Mouse (Mus musculus) midbrain, embryonic 13.5 days (tissue): ENCODE measurements at regions not wholly inside any gene's neighbourhood (a gene's known extent, or its start where the extent isn't known, plus 50 kb on each side); places are given as distances from the start of the nearest gene placed in this dataset.
A peak's percentile ranks its signal among the peaks of the same experiment; 100 is the strongest.

Experiments
- ATAC-seq: fragments of 200-750 bp; cut with Nextera tagmentation; 2 replicates; pipeline ENCODE4 v1.8.0; 2017; ENCODE audit warnings: mild to moderate bottlenecking, moderate TSS enrichment, moderate library complexity
- H3K27ac ChIP-seq: fragments of 300-500 bp; sonication (generic); 2 replicates; pipeline ENCODE4 v1.5.1; 2015; ENCODE audit warnings: inconsistent platforms, mild to moderate bottlenecking, moderate library complexity
- H3K27me3 ChIP-seq: fragments of 300-500 bp; sonication (generic); 2 replicates; pipeline ENCODE4 v1.6.1; 2015; ENCODE audit warnings: mild to moderate bottlenecking, inconsistent platforms
- H3K36me3 ChIP-seq: fragments of 300-500 bp; sonication (generic); 2 replicates; pipeline ENCODE4 v1.6.1; 2015; ENCODE audit warnings: mild to moderate bottlenecking, inconsistent platforms
- H3K4me1 ChIP-seq: fragments of 300-500 bp; sonication (generic); replicated peaks from 2 replicates; pipeline ENCODE4 v1.6.1; 2015; ENCODE audit warnings: inconsistent platforms
- H3K4me2 ChIP-seq: fragments of 300-500 bp; sonication (generic); replicated peaks from 2 replicates; pipeline ENCODE4 v1.6.1; 2015; ENCODE audit warnings: moderate library complexity, mild to moderate bottlenecking, inconsistent platforms
- H3K4me3 ChIP-seq: fragments of 300-500 bp; sonication (generic); replicated peaks from 2 replicates; pipeline ENCODE4 v1.5.1; 2015; ENCODE audit warnings: mild to moderate bottlenecking, inconsistent platforms
- H3K9ac ChIP-seq: fragments of 300-500 bp; sonication (generic); replicated peaks from 2 replicates; pipeline ENCODE4 v1.6.1; 2015; ENCODE audit warnings: mild to moderate bottlenecking, inconsistent platforms
- H3K9me3 ChIP-seq: fragments of 300-500 bp; sonication (generic); 2 replicates; pipeline ENCODE4 v1.6.1; 2016; ENCODE audit warnings: mild to moderate bottlenecking, inconsistent platforms
- WGBS: fragments of 180-500 bp; shearing (Covaris S2); methylation state at CpG from one replicate; pipeline ENCODE4 v1.1.7; 2015; 5-methylcytosine and 5-hydroxymethylcytosine counted together

DNA sequence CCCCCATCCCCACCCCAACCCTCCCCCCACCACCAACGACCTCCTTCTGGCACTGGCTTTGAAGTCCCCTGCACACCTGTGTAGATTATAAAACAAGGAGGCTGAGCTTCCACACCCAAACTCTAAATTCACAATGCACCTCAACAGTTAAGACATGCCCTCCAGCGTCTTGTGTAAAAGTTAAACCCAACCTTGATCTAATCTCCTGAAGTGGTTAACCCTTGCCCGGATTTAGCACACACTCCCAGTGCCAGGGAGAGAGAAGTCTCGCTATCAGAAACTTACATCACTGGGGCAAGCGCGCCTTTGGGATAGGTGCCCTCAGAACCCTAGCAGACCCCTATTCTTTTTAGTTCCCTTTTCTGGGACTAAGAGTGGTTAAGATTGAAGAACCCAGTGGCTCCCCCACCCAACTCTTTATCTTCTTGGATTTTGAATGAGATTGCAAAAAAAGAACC lies 177.3 kb upstream of the Klf3 start:
- no peak overlapping the region for H3K27ac ChIP-seq
- no peaks in the 10 kb centered on the region for H3K9me3 ChIP-seq
- ATAC-seq: no peak
- H3K4me2 ChIP-seq: no peak overlapping the region
- no peak overlapping the region for H3K4me3 ChIP-seq
- no peak overlapping the region for H3K9ac ChIP-seq
- 69% methylated on average over 6 of the region's 6 CpGs for WGBS
- no peaks in the 10 kb centered on the region for H3K36me3 ChIP-seq
- no peaks in the 10 kb centered on the region for H3K27me3 ChIP-seq
- 0 out of 2 replicates have a peak, but pooled peaks cover 2% of the 10 kb centered on the region for H3K4me1 ChIP-seq

DNA sequence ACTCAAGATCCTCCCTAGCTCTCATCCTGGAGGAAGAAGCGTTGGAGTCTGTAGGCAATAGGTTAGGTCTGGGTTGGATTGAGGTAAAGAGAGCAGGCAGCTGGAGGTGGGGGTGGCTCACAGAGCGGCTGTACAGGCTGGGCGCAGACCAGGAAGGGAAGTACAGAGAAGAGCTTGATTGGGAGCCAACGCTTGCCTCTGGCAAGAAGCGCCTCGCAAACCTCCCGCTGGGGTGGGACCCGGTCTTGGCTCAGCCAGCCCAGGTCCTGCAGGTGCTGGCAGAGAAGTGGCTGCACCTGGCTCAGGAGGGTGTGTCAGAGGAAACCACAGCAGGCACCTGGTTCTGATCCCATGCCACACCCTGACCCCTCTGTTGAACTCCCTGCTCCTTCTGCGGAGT lies 176.8 kb upstream of the Klf3 start:
- no peak overlapping the region for H3K4me2 ChIP-seq
- no peak for ATAC-seq
- no peak overlapping the region for H3K27ac ChIP-seq
- H3K27me3 ChIP-seq: no peaks in the 10 kb centered on the region
- H3K4me3 ChIP-seq: no peak overlapping the region
- no peak overlapping the region for H3K9ac ChIP-seq
- 0 out of 2 replicates have a peak, but pooled peaks cover 2% of the 10 kb centered on the region for H3K4me1 ChIP-seq
- WGBS: 64% methylated on average over 9 of the region's 9 CpGs
- H3K9me3 ChIP-seq: no peaks in the 10 kb centered on the region
- H3K36me3 ChIP-seq: no peaks in the 10 kb centered on the region

DNA sequence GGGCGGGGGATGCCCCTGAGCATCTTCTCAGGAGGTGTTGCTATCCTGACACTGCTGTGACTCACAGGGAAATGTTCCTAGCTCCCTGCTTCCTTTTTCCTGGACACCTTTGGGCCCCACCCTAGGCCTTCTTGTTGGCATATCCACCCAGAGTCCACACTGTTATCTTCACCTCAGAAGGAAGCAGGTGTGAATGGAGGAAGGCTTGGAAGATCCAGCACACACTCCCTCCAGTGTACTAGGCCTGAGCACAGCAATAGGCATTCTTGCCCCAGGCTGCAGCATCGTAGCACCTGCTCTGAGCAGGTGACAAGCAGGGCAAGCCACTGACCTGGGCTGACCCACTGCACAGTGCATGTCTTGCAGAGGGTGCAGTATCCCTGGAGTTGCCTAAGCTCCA lies 172.6 kb upstream of the Klf3 start:
- Histone ChIP-seq H3K9me3 (no peaks in the 10 kb centered on the region), H3K4me1 (no peaks in the 10 kb centered on the region), H3K36me3 (no peaks in the 10 kb centered on the region), H3K4me2 (no peak overlapping the region), H3K27me3 (no peaks in the 10 kb centered on the region), H3K27ac (no peak overlapping the region), H3K4me3 (no peak overlapping the region), H3K9ac (no peak overlapping the region)
- 92% methylated on average over 2 of the region's 2 CpGs for WGBS
- ATAC-seq: no peak

DNA sequence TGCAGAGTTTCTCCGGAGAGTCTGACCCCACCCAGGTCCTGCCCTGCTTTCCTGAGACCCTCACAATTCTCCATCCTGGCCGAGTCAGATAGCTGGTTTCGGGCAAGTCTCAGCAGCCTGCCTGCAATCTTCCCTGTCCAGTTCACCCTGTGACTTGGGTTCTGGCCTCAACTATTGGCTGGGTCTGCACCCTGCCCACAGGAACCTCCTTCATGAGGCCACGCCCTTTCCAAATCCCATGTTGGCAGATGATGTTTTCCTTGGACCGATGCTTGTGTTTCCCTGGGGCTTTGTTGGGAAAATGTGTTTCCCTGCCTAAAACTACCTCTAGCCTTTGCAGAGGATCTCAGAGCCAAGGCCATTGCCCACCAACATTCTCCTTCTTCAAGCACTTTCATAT lies 171.0 kb upstream of the Klf3 start:
- ATAC-seq: no peak
- Histone ChIP-seq H3K4me1 (no peaks in the 10 kb centered on the region), H3K9ac (no peak overlapping the region), H3K27ac (no peak overlapping the region), H3K36me3 (no peaks in the 10 kb centered on the region), H3K4me3 (no peak overlapping the region), H3K4me2 (no peak overlapping the region), H3K27me3 (no peaks in the 10 kb centered on the region), H3K9me3 (no peaks in the 10 kb centered on the region)
- 93% methylated on average over 5 of the region's 5 CpGs for WGBS

DNA sequence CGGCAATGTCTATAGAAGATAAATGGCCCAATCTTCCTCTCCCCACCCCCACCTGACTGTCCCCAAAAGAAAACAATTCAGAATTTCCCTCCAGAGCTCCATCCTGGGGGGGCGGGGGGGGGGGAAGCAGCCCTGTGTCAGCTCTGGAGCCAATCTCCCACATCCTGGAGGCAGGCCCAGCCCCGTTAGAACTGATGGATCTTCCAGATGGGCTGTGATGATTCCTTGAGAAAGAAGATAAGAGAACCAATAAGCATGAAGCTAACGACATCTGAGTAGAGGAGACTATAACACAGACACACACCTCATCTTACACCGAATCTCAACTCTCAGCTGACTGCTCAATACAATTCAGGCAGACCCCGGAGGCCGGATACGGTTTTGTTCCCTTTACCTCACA lies 169.2 kb upstream of the Klf3 start:
- H3K4me3 ChIP-seq: no peak overlapping the region
- no peaks in the 10 kb centered on the region for H3K4me1 ChIP-seq
- no peak overlapping the region for H3K4me2 ChIP-seq
- no peaks in the 10 kb centered on the region for H3K36me3 ChIP-seq
- H3K27me3 ChIP-seq: no peaks in the 10 kb centered on the region
- H3K9me3 ChIP-seq: no peaks in the 10 kb centered on the region
- no peak overlapping the region for H3K27ac ChIP-seq
- H3K9ac ChIP-seq: no peak overlapping the region
- 87% methylated on average over 8 of the region's 8 CpGs for WGBS
- ATAC-seq: no peak

DNA sequence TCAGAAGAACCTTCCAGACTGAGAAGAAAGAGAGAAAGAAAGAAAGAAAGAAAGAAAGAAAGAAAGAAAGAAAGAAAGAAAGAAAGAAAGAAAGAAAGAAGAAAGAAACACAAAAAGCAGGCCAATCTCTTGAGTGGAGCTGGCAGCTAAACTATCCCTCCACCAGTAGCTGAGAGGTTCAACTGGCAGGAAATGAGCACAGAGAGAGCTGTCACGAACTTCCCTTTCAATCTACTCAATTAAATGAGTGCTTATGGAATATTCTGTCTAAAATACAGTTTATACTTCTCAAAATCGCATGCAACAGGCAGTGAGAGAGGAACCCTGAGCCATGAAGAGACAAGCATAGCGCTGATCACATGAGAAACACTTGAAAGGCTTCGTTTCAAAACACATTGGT lies 168.5 kb upstream of the Klf3 start:
- WGBS: 84% methylated on average over 4 of the region's 4 CpGs
- H3K27ac ChIP-seq: no peak overlapping the region
- no peak overlapping the region for H3K9ac ChIP-seq
- ATAC-seq: no peak
- no peaks in the 10 kb centered on the region for H3K9me3 ChIP-seq
- H3K27me3 ChIP-seq: no peaks in the 10 kb centered on the region
- H3K4me3 ChIP-seq: no peak overlapping the region
- no peaks in the 10 kb centered on the region for H3K36me3 ChIP-seq
- H3K4me2 ChIP-seq: no peak overlapping the region
- H3K4me1 ChIP-seq: no peaks in the 10 kb centered on the region

DNA sequence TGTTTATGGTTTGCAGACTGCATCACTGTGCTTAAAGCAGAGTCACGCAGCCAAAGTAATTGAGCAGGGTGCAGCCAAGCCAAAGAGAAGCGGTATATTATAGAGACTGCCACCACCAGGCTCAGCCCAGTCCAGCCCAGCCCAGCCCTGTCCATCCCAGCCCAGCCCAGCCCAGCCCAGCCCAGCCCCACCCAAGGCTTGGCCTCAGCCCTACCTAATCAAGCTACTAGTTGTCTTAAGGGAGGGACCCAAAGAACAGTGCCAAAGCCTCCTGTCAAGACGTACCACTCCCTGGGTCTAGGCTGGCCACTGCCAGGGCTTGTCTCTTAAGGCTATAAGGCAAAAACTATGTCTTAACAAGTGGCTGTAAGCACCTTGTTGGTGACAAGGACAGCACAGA lies 166.9 kb upstream of the Klf3 start:
- Histone ChIP-seq H3K4me2 (no peak overlapping the region), H3K27me3 (no peaks in the 10 kb centered on the region), H3K9me3 (no peaks in the 10 kb centered on the region), H3K4me3 (no peak overlapping the region), H3K4me1 (no peaks in the 10 kb centered on the region), H3K9ac (no peak overlapping the region), H3K27ac (no peak overlapping the region), H3K36me3 (no peaks in the 10 kb centered on the region)
- WGBS: 98% methylated on average over 3 of the region's 3 CpGs
- no peak for ATAC-seq

DNA sequence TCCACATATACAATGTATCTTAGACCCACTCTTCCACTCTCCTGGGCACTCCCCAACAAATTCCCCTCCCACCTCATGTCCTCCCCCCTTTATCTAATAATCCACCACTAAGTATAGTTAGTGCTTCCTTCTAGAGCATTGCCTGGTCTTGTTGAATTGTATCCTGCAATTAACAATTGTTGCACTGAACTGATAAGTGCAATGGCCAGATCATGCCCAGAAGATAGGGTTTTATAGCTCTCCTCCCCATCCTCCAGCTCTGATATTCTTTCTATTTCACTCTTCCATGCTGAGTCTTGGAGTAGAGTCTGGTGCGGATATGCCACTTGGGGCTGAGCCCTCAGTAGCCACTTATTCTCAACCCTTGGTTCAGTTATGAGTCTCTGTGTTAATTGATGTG lies 159.6 kb upstream of the Klf3 start:
- no peak for ATAC-seq
- WGBS: 94% methylated on average over 1 of the region's 1 CpGs
- no peak overlapping the region for H3K4me2 ChIP-seq
- H3K9ac ChIP-seq: no peak overlapping the region
- H3K4me1 ChIP-seq: peaks cover 19% of the 10 kb centered on the region
- H3K36me3 ChIP-seq: no peaks in the 10 kb centered on the region
- H3K9me3 ChIP-seq: peaks cover 6% of the 10 kb centered on the region
- no peaks in the 10 kb centered on the region for H3K27me3 ChIP-seq
- no peak overlapping the region for H3K27ac ChIP-seq
- H3K4me3 ChIP-seq: no peak overlapping the region

DNA sequence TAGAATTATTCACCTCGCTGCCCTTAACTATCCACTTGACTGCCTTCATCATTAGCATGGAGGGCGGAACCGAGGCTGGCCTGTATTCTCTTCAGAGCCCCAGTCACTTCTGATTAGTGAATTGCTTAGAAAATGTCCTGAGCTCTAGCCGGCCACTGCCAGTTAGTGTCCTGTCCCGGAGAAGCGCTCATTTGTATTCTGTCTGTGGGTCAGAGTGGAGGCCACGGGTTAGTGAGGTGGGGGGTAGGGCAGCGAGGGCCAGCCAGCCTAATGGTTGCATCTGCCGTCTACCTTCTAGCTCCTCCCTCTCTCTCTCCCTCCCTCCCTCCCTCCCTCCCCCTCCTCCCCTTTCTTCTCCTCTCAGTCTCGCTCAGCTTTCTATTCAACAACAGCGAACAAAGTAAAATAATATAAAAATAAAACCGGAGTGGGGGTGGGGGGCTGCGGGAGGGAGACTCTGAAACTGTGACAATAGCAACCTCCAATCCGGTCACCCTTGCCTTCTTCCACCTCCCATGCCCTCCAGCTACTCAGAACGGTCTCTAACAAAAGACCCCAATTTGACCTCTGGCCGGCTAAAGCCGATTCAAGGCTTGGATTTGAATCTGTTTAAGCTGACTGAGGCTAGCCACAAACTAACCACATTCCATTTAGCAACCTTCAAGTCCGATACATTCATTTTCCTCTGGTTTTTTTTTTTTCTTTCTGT lies 155.6 kb upstream of the Klf3 start:
- WGBS: under 1% methylated on average over 18 of the region's 18 CpGs
- peak; percentile 95 for ATAC-seq
- peak overlapping the region; percentile 52 for H3K9ac ChIP-seq

DNA sequence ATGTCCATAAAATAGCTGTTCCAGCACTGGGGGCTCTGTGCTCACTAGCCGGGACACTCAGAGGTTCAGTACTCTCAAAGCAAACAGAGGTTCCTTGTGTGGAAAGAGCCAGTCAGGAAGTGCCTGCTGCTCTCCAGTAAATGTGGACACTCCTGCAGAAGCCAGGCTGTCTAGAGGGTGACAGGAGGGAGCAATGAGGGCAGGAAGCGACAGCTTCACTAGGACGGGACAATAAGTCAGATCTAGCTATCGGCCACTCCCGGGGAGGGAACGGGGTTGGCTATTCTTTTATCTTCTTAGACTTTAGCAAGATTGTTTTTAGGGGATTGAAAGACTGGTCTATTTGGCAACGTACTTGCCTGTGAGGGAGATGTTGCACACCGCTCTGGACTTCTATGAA lies 154.7 kb upstream of the Klf3 start:
- H3K4me2 ChIP-seq: 0 out of 2 replicates have a peak overlapping the region, but pooled peaks have one; percentile 4
- 3% methylated on average over 8 of the region's 8 CpGs for WGBS
- ATAC-seq: peak; percentile 15; the same call in 1 of the 2 replicates

More for the DNA sequence above, 155.6 kb upstream of the Klf3 start:
- Histone ChIP-seq H3K4me2 (peak overlapping the region; percentile 57), H3K27me3 (no peaks in the 10 kb centered on the region), H3K36me3 (no peaks in the 10 kb centered on the region), H3K4me3 (peak overlapping the region; percentile 37), H3K27ac (peak overlapping the region; percentile 85), H3K4me1 (peaks cover 23% of the 10 kb centered on the region), H3K9me3 (peaks cover 6% of the 10 kb centered on the region)

DNA sequence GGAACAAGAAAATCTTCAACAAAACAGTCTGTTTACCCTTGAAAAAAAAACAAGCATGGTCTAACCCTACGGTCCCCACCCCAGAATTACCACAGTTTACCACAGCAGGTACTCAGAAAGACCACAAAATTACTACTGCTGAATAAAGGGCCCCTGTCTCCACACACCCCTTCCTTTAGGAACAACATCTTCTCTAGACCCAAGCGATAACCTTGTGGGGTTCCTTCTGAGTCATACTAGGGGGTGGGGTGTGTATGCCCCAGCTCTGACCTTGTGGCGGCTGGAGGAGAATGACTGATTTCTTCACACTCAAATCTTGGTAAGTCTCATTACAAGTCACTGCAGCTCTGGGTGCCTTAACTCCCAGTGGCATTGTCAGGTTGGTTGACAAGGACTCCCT lies 151.8 kb upstream of the Klf3 start:
- H3K4me3 ChIP-seq: no peak overlapping the region
- no peaks in the 10 kb centered on the region for H3K27me3 ChIP-seq
- no peak overlapping the region for H3K27ac ChIP-seq
- WGBS: 88% methylated on average over 3 of the region's 3 CpGs
- H3K9ac ChIP-seq: no peak overlapping the region
- peaks cover 23% of the 10 kb centered on the region for H3K4me1 ChIP-seq
- no peak for ATAC-seq
- no peaks in the 10 kb centered on the region for H3K9me3 ChIP-seq
- no peaks in the 10 kb centered on the region for H3K36me3 ChIP-seq
- H3K4me2 ChIP-seq: no peak overlapping the region

More for the DNA sequence above, 154.7 kb upstream of the Klf3 start:
- no peaks in the 10 kb centered on the region for H3K27me3 ChIP-seq
- no peak overlapping the region for H3K4me3 ChIP-seq
- H3K36me3 ChIP-seq: no peaks in the 10 kb centered on the region
- no peak overlapping the region for H3K9ac ChIP-seq
- peaks cover 6% of the 10 kb centered on the region for H3K9me3 ChIP-seq
- H3K4me1 ChIP-seq: peaks cover 23% of the 10 kb centered on the region
- peak overlapping the region; percentile 74 for H3K27ac ChIP-seq

DNA sequence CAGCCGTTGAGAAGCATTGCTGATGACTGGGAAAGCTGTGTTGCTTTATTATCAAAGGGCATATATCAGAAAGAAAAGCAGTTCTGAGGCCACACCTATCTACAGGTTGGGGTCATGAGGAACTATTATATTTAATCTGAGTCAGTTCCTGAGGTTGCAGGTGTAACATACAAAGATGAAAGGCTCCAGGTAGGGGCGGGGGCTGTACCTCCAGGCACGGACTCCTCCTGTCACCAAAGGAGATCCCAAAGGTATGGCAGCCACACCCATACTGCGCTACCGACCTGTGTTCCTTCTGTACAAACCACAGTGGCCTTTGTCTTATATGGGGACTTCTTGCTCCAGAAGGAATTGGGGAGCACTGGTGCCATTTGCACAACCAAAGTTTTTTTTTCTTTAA lies 149.4 kb upstream of the Klf3 start:
- 92% methylated on average over 5 of the region's 5 CpGs for WGBS
- no peak overlapping the region for H3K4me2 ChIP-seq
- no peaks in the 10 kb centered on the region for H3K36me3 ChIP-seq
- H3K4me3 ChIP-seq: no peak overlapping the region
- H3K9me3 ChIP-seq: no peaks in the 10 kb centered on the region
- ATAC-seq: no peak
- no peaks in the 10 kb centered on the region for H3K27me3 ChIP-seq
- peaks cover 2% of the 10 kb centered on the region for H3K4me1 ChIP-seq
- H3K9ac ChIP-seq: no peak overlapping the region
- H3K27ac ChIP-seq: no peak overlapping the region

DNA sequence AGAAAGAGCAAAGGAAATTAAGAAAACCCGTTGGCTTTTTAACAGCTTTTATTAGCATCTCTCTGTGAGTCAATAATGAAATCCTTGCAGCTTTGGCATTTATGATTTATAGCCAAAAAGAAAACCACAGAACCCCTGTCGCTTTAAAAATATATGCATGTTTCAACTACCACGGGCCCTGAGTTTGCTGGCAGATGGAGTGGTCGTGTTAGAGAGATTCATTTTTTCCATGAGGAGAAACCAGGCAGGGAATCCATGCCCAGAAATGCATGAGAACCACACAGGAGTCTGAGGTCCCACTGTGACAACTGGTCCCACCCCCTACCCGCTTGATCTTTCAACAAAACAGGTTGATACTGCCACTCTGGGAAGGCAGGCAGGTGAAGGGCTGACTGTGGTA lies 147.9 kb upstream of the Klf3 start:
- no peak for ATAC-seq
- 84% methylated on average over 5 of the region's 5 CpGs for WGBS
- no peaks in the 10 kb centered on the region for H3K36me3 ChIP-seq

More for the DNA sequence above, 147.9 kb upstream of the Klf3 start:
- no peak overlapping the region for H3K27ac ChIP-seq
- no peaks in the 10 kb centered on the region for H3K4me1 ChIP-seq
- H3K4me3 ChIP-seq: no peak overlapping the region
- H3K9me3 ChIP-seq: no peaks in the 10 kb centered on the region
- no peaks in the 10 kb centered on the region for H3K27me3 ChIP-seq
- H3K9ac ChIP-seq: no peak overlapping the region
- no peak overlapping the region for H3K4me2 ChIP-seq
